Mouse (Mus musculus) natural killer cell, adult 2 months (primary cell): Measurements from ENCODE around the gene Rgma.

Experiments used
- DNase-seq, 2 experiments: peaks; one replicate each; pipeline ENCODE4 v3.0.0; 2022; ENCODE audit warnings: low spot score in 2 of 2

Rgma gene

GRCm38 (mm10) chr7:73433637-73434335 is 58.5 kb downstream of the Rgma start:
- DNase-seq, result no peak

GRCm38 (mm10) chr7:73434336-73434677 is 59.0 kb downstream of the Rgma start:
- no peak for DNase-seq

- DNase-seq, result peak in 1 of 2 experiments; percentile 13
Observed at GRCm38 (mm10) chr7:73435685-73436084, 60.4 kb downstream of the Rgma start.

GRCm38 (mm10) chr7:73441802-73442201 is 66.5 kb downstream of the Rgma start:
- no peak for DNase-seq

GRCm38 (mm10) chr7:73442246-73442645 is 66.9 kb downstream of the Rgma start:
- DNase-seq, result no peak

GRCm38 (mm10) chr7:73451594-73451993 is 76.3 kb downstream of the Rgma start:
- no peak for DNase-seq

- DNase-seq, result no peak
Observed at GRCm38 (mm10) chr7:73452187-73452808, 77.0 kb downstream of the Rgma start.

- DNase-seq, result no peak
Observed at GRCm38 (mm10) chr7:73454113-73454512, 78.8 kb downstream of the Rgma start.

GRCm38 (mm10) chr7:73463546-73463945 is 88.2 kb downstream of the Rgma start:
- no peak for DNase-seq

- DNase-seq, result no peak
Observed at GRCm38 (mm10) chr7:73467741-73468140, 92.4 kb downstream of the Rgma start.
